Mouse (Mus musculus) G1E (cell line): Measurements from ENCODE around the gene Tm6sf1.

Experiments
- CTCF ChIP-seq: IDR thresholded peaks from 2 replicates; pipeline ENCODE4 v1.5.1; 2012; ENCODE audit warnings: low read depth, low read length, inconsistent platforms, mixed read lengths
- GATA1 ChIP-seq: IDR thresholded peaks from 2 replicates; pipeline ENCODE4 v1.6.1; 2012; ENCODE audit warnings: borderline replicate concordance, low read length, inconsistent platforms, mixed read lengths
- GATA2 ChIP-seq: IDR thresholded peaks from 2 replicates; pipeline ENCODE4 v1.6.1; 2012; ENCODE audit warnings: low read depth, low read length, inconsistent platforms, borderline replicate concordance
- POLR2AphosphoS5 ChIP-seq: IDR thresholded peaks from 2 replicates; pipeline ENCODE4 v1.6.1; 2012; ENCODE audit warnings: low read depth, low read length, inconsistent platforms; ENCODE audit not compliant: insufficient replicate concordance
- TAL1 ChIP-seq: conservative IDR thresholded peaks from 2 replicates; pipeline ENCODE4 v1.6.1; 2012; ENCODE audit warnings: low read depth, low read length, inconsistent platforms, mixed read lengths

DNA sequence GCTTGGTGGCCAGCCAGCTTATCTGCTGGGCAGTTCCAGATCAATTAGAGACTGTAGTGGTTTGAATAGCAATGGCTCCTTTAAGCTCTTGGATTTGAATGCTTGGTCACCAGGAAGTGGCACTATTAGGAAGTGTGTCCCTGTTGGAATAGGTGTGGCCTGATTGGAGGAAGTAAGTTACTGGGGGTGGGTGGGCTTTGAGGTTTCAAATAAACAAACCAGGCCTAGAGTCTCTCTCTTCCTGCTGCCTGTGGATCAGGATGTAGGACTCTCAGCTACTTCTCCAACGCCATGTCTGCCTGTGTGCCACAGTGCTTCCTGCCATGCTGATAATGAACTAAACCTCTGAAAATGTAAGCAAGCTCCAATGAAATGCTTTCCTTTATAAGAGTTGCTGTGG, 15.8 kb upstream of the Tm6sf1 start:
- TF ChIP-seq CTCF = no peak
- TF ChIP-seq TAL1 = no peak
- TF ChIP-seq GATA1 = no peak
- TF ChIP-seq POLR2AphosphoS5 = no peak
- no peak for TF ChIP-seq GATA2
